Mouse (Mus musculus): ENCODE measurements around the gene Ltb.
A peak's percentile ranks its signal among the peaks of the same experiment; 100 is the strongest.

DNA sequence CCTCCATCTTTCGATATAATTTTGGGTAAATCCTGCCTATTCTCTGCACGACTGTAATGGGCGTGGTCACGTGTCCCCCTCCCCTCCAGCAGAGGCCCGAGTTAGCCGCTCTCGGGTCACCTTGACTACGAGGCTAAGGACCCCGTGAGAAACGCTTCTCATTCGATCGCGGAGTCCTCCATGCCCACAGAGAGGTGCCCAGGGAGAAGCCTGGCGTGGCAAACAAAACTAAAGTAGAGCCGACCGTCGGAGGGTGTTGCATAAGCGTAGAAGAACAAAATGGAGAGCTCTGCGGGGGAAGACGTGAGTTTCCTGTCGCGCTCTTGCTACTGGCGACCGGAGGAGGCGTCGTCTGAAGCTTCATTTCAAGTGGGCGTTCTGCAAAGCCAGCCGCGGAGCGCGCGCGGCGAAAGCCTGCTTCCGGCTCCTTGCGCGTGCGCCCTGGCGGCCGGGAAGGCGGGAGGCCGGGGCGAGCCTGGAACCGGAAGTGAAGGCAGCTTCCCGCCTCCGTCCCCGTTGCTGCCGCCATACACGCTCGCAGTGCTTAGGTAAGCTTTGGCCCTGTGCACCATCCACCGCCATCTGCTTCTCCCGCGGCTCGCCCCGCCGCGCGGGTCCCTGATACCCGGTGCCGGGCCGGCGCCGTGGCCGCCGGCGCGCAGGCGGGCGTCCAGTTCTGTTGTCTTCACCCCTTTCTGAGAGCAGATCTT, 47.2 kb downstream of the Ltb start, which contains the start of gene Ddx39b:
- TF ChIP-seq CTCF (IDR thresholded peaks at IDR 0.05) (peak; percentile 36), EP300 (IDR thresholded peaks at IDR 0.05; ENCODE audit: insufficient read depth, low read depth, low read length) (peak; percentile 88)

Data from heart, adult 2 months (tissue).